Mouse (Mus musculus) midbrain, embryonic 11.5 days (tissue): ENCODE data around the gene Tent5c. TPM values are rescaled to one million over a fixed set of nuclear protein-coding genes. Genes with fewer than 3 reads are reported as not detected.

ENCODE experiments used
- ATAC-seq: fragments of 200-750 bp; cut with Nextera tagmentation; 2 replicates; pipeline ENCODE4 v1.8.0; 2017; ENCODE audit warnings: moderate TSS enrichment, moderate library complexity; ENCODE audit not compliant: low FRiP score
- DNase-seq: peaks from one replicate; pipeline ENCODE4 v3.0.0; 2015; ENCODE audit warnings: low spot score; ENCODE audit errors: missing footprints
- H3K27ac ChIP-seq: fragments of 300-500 bp; sonication (generic); 2 replicates; pipeline ENCODE4 v1.5.1; 2014; ENCODE audit warnings: low read depth, low read length
- H3K27me3 ChIP-seq: fragments of 300-500 bp; sonication (generic); 2 replicates; pipeline ENCODE4 v1.6.1; 2014; ENCODE audit warnings: mild to moderate bottlenecking, low read length, moderate library complexity, mixed read lengths; ENCODE audit not compliant: control insufficient read depth, insufficient read depth
- H3K36me3 ChIP-seq: fragments of 300-500 bp; sonication (generic); 2 replicates; pipeline ENCODE4 v1.6.1; 2014; ENCODE audit warnings: mild to moderate bottlenecking, low read length, moderate library complexity, mixed read lengths; ENCODE audit not compliant: control insufficient read depth, insufficient read depth
- H3K4me1 ChIP-seq: fragments of 300-500 bp; sonication (generic); 2 replicates; pipeline ENCODE4 v1.6.1; 2014; ENCODE audit warnings: low read length; ENCODE audit not compliant: control insufficient read depth, insufficient read depth
- H3K4me2 ChIP-seq: fragments of 300-500 bp; sonication (generic); 2 replicates; pipeline ENCODE4 v1.6.1; 2014; ENCODE audit warnings: mild to moderate bottlenecking, moderate library complexity
- H3K4me3 ChIP-seq: fragments of 300-500 bp; sonication (generic); 2 replicates; pipeline ENCODE4 v1.5.1; 2014; ENCODE audit warnings: low read depth, low read length
- H3K9ac ChIP-seq: fragments of 300-500 bp; sonication (generic); 2 replicates; pipeline ENCODE4 v1.6.1; 2014; ENCODE audit warnings: low read length
- H3K9me3 ChIP-seq: fragments of 300-500 bp; sonication (generic); 2 replicates; pipeline ENCODE4 v1.6.1; 2016; ENCODE audit warnings: low read length; ENCODE audit not compliant: control insufficient read depth
- WGBS: fragments of 180-500 bp; shearing (Covaris S2); extraction: QIAGEN DNeasy Blood & Tissue Kit; methylation state at CpG from one replicate; pipeline ENCODE4 v1.1.7; 2014; 5-methylcytosine and 5-hydroxymethylcytosine counted together
- polyA plus RNA-seq: library from polyadenylated mRNA; unstranded; fragments of >200 nt; fragmentation: Nextera tagmentation; extraction: Ambion mirVana; gene quantifications from 2 replicates; pipeline ENCODE4 v1.2.1, GENCODE M21; 2014

The Tent5c gene
- polyA plus RNA-seq, 1 experiment from 2014 or later: 3.6 TPM

- WGBS: 89% methylated on average over 7 of the region's 7 CpGs
- Histone ChIP-seq H3K4me2 (no peak overlapping the region), H3K27ac (no peak overlapping the region), H3K9ac (no peak overlapping the region), H3K4me3 (no peak overlapping the region), H3K27me3 (peaks cover 3% of the 10 kb centered on the region; the same call in 1 of the 2 replicates), H3K4me1 (peaks cover under 1% of the 10 kb centered on the region; the same call in 1 of the 2 replicates), H3K36me3 (no peaks in the 10 kb centered on the region), H3K9me3 (no peaks in the 10 kb centered on the region)
- ATAC-seq (no peak), DNase-seq (no peak)
Measured at GRCm38 (mm10) chr3:100480251-100481005, 8.7 kb downstream of the Tent5c start.

- ATAC-seq (peak; percentile 42), DNase-seq (no peak)
- no peaks in the 10 kb centered on the region for H3K9me3 ChIP-seq
- H3K27me3 ChIP-seq: no peaks in the 10 kb centered on the region
- H3K4me1 ChIP-seq: peaks cover 9% of the 10 kb centered on the region
- no peak overlapping the region for H3K4me3 ChIP-seq
- no peak overlapping the region for H3K9ac ChIP-seq
- H3K27ac ChIP-seq: peak overlapping the region; percentile 54; the same call in 1 of the 2 replicates
- 43% methylated on average over 8 of the region's 8 CpGs for WGBS
- no peak overlapping the region; the same call in 1 of the 2 replicates for H3K4me2 ChIP-seq
- no peaks in the 10 kb centered on the region; the same call in 1 of the 2 replicates for H3K36me3 ChIP-seq
Measured at GRCm38 (mm10) chr3:100474950-100475472, 14.1 kb downstream of the Tent5c start.

- ATAC-seq (peak; percentile 81), DNase-seq (peak; percentile 89)
- no peak overlapping the region for H3K9ac ChIP-seq
- H3K4me3 ChIP-seq: no peak overlapping the region
- 44% methylated on average over 7 of the region's 7 CpGs for WGBS
- H3K36me3 ChIP-seq: no peaks in the 10 kb centered on the region; the same call in 1 of the 2 replicates
- no peaks in the 10 kb centered on the region for H3K9me3 ChIP-seq
- peaks cover 9% of the 10 kb centered on the region for H3K4me1 ChIP-seq
- no peak overlapping the region; the same call in 1 of the 2 replicates for H3K4me2 ChIP-seq
- peak overlapping the region; percentile 54; the same call in 1 of the 2 replicates for H3K27ac ChIP-seq
- H3K27me3 ChIP-seq: no peaks in the 10 kb centered on the region
Measured at GRCm38 (mm10) chr3:100474536-100474935, 14.6 kb downstream of the Tent5c start.

GRCm38 (mm10) chr3:100473146-100473545, 16.0 kb downstream of the Tent5c start:
- DNase-seq: no peak
- Histone ChIP-seq H3K36me3 (no peaks in the 10 kb centered on the region; the same call in 1 of the 2 replicates), H3K4me1 (peaks cover 9% of the 10 kb centered on the region), H3K27ac (no peak overlapping the region), H3K9me3 (no peaks in the 10 kb centered on the region), H3K9ac (no peak overlapping the region), H3K27me3 (no peaks in the 10 kb centered on the region), H3K4me2 (no peak overlapping the region), H3K4me3 (no peak overlapping the region)
- ATAC-seq: no peak
- WGBS: 93% methylated on average over 21 of the region's 21 CpGs

GRCm38 (mm10) chr3:100470902-100471301, 18.2 kb downstream of the Tent5c start:
- no peaks in the 10 kb centered on the region for H3K27me3 ChIP-seq
- no peak overlapping the region for H3K4me3 ChIP-seq
- no peaks in the 10 kb centered on the region; the same call in 1 of the 2 replicates for H3K36me3 ChIP-seq
- peaks cover 9% of the 10 kb centered on the region for H3K4me1 ChIP-seq
- 70% methylated on average over 3 of the region's 3 CpGs for WGBS
- H3K27ac ChIP-seq: no peak overlapping the region
- no peak overlapping the region for H3K4me2 ChIP-seq
- H3K9me3 ChIP-seq: no peaks in the 10 kb centered on the region
- DNase-seq (no peak), ATAC-seq (no peak)
- no peak overlapping the region for H3K9ac ChIP-seq

GRCm38 (mm10) chr3:100470101-100470500, 19.0 kb downstream of the Tent5c start:
- DNase-seq (no peak), ATAC-seq (no peak)
- Histone ChIP-seq H3K27me3 (no peaks in the 10 kb centered on the region), H3K4me1 (peaks cover 6% of the 10 kb centered on the region), H3K4me3 (no peak overlapping the region), H3K9ac (no peak overlapping the region), H3K36me3 (no peaks in the 10 kb centered on the region; the same call in 1 of the 2 replicates), H3K27ac (no peak overlapping the region), H3K9me3 (no peaks in the 10 kb centered on the region), H3K4me2 (no peak overlapping the region)
- 80% methylated on average over 3 of the region's 3 CpGs for WGBS

GRCm38 (mm10) chr3:100466551-100466950, 22.6 kb downstream of the Tent5c start:
- no peak overlapping the region for H3K4me3 ChIP-seq
- DNase-seq (no peak), ATAC-seq (no peak)
- H3K4me1 ChIP-seq: peaks cover 16% of the 10 kb centered on the region
- no peaks in the 10 kb centered on the region for H3K27me3 ChIP-seq
- 78% methylated on average over 4 of the region's 4 CpGs for WGBS
- H3K36me3 ChIP-seq: no peaks in the 10 kb centered on the region
- H3K27ac ChIP-seq: no peak overlapping the region
- H3K9ac ChIP-seq: no peak overlapping the region
- H3K9me3 ChIP-seq: no peaks in the 10 kb centered on the region
- H3K4me2 ChIP-seq: no peak overlapping the region

GRCm38 (mm10) chr3:100464596-100464995, 24.5 kb downstream of the Tent5c start:
- Histone ChIP-seq H3K27me3 (no peaks in the 10 kb centered on the region), H3K4me3 (no peak overlapping the region), H3K4me2 (no peak overlapping the region), H3K9me3 (no peaks in the 10 kb centered on the region), H3K27ac (no peak overlapping the region), H3K9ac (no peak overlapping the region), H3K4me1 (peaks cover 16% of the 10 kb centered on the region), H3K36me3 (no peaks in the 10 kb centered on the region)
- DNase-seq: no peak
- WGBS: 86% methylated on average over 5 of the region's 5 CpGs
- ATAC-seq: no peak

GRCm38 (mm10) chr3:100463959-100464265, 25.2 kb downstream of the Tent5c start:
- H3K27ac ChIP-seq: no peak overlapping the region
- H3K4me3 ChIP-seq: no peak overlapping the region
- ATAC-seq (no peak), DNase-seq (no peak)
- no peaks in the 10 kb centered on the region for H3K27me3 ChIP-seq
- H3K4me1 ChIP-seq: peaks cover 16% of the 10 kb centered on the region
- H3K9me3 ChIP-seq: no peaks in the 10 kb centered on the region
- H3K9ac ChIP-seq: no peak overlapping the region
- WGBS: 69% methylated on average over 2 of the region's 2 CpGs
- H3K36me3 ChIP-seq: no peaks in the 10 kb centered on the region
- no peak overlapping the region; the same call in 1 of the 2 replicates for H3K4me2 ChIP-seq
